Mouse (Mus musculus): ENCODE measurements around the gene Inpp4b.

DNA sequence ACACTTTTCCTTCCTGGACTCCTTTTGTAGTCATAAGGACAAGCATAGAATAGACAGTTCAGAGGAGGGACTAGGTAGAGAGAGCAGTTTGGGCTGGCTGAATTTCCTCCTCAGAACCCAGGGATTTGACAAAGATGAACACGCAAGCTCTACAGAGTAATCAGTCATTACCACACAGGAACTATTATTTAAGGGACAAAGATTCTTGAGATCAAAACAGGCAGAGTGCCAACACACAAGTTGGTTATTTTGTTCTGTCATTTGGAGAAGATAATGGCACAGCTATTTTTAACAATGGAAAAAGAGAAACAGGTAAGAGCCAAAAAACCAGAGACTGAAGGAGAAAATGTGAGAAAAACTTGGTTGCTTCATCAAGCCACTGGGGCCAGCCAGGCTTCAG lies 143.3 kb downstream of the Inpp4b start:
- TF ChIP-seq EP300 (optimal IDR thresholded peaks at IDR 0.05) (no peak), CTCF (IDR thresholded peaks at IDR 0.05; ENCODE audit: low read depth) (no peak)

Measured in stomach, postnatal 0 days (tissue).